In genomic region chr6:72678631-72679030, GRCm38 (mm10) we compare ENCODE assay signal across 8 mouse cellular contexts.
DNase-seq lines count a peak whose midpoint lies in the region; ATAC-seq and TF ChIP-seq lines count a peak whose summit lies in the region.

No protein-coding gene starts in this region.

- no peak overlapping the region for H3K9ac ChIP-seq in midbrain, embryonic 13.5 days (replicated peaks)
- H3K9ac ChIP-seq in stomach, postnatal 0 days (ENCODE audit: low read length), result no peak overlapping the region; the same call in 1 of the 2 replicates

- no peak for TF ChIP-seq EP300 in stomach, postnatal 0 days (optimal IDR thresholded peaks at IDR 0.05)

- ATAC-seq in midbrain, embryonic 13.5 days, result no peak
- no peak for ATAC-seq in stomach, postnatal 0 days (ENCODE audit: low FRiP score, low TSS enrichment)

- H3K27me3 ChIP-seq in midbrain, embryonic 10.5 days (ENCODE audit: low read depth, poor library complexity, severe bottlenecking), result peaks cover 62% of the 10 kb centered on the region
- H3K27me3 ChIP-seq in midbrain, embryonic 13.5 days, result peaks cover 18% of the 10 kb centered on the region
- no peaks in the 10 kb centered on the region for H3K27me3 ChIP-seq in stomach, postnatal 0 days (ENCODE audit: control insufficient read depth, insufficient read depth, low read length)

- H3K36me3 ChIP-seq in midbrain, embryonic 10.5 days, result no peaks in the 10 kb centered on the region
- no peaks in the 10 kb centered on the region for H3K36me3 ChIP-seq in midbrain, embryonic 13.5 days
- H3K36me3 ChIP-seq in stomach, postnatal 0 days (ENCODE audit: control insufficient read depth, insufficient read depth, low read length), result no peaks in the 10 kb centered on the region

- 30% methylated on average over 9 of the region's 9 CpGs for WGBS in midbrain, embryonic 10.5 days
- 35% methylated on average over 9 of the region's 9 CpGs for WGBS in midbrain, embryonic 13.5 days
- 28% methylated on average over 9 of the region's 9 CpGs for WGBS in stomach, postnatal 0 days

- no peak overlapping the region for H3K4me2 ChIP-seq in midbrain, embryonic 13.5 days (replicated peaks)
- no peak overlapping the region for H3K4me2 ChIP-seq in stomach, postnatal 0 days (replicated peaks; ENCODE audit: low read depth)

- DNase-seq in adrenal gland, postnatal 10 days, result peak; percentile 60
- no peak for DNase-seq in adrenal gland, adult 2 months
- DNase-seq in midbrain, embryonic 10.5 days (ENCODE audit: low spot score), result no peak
- peak; percentile 71 to 77 for DNase-seq in kidney, postnatal 36 days
- no peak for DNase-seq in stomach, postnatal 0 days (ENCODE audit: low spot score)
- DNase-seq in retina, embryonic 14.5 days (ENCODE audit: low spot score), result no peak
- DNase-seq in right cerebral cortex, postnatal 10 days (ENCODE audit: low spot score in 2 of 2), result no peak

- no peak for TF ChIP-seq CTCF in stomach, postnatal 0 days (IDR thresholded peaks at IDR 0.05; ENCODE audit: low read depth)

- no peaks in the 10 kb centered on the region for H3K9me3 ChIP-seq in midbrain, embryonic 10.5 days (replicated peaks)
- H3K9me3 ChIP-seq in midbrain, embryonic 13.5 days, result no peaks in the 10 kb centered on the region
- no peaks in the 10 kb centered on the region for H3K9me3 ChIP-seq in stomach, postnatal 0 days (ENCODE audit: control insufficient read depth, low read length)

- H3K4me1 ChIP-seq in midbrain, embryonic 10.5 days, result peaks cover 77% of the 10 kb centered on the region
- peaks cover 29% of the 10 kb centered on the region for H3K4me1 ChIP-seq in midbrain, embryonic 13.5 days (replicated peaks)
- H3K4me1 ChIP-seq in stomach, postnatal 0 days (replicated peaks; ENCODE audit: control insufficient read depth, insufficient read depth), result peaks cover 14% of the 10 kb centered on the region

- H3K27ac ChIP-seq in midbrain, embryonic 10.5 days (replicated peaks), result peak overlapping the region; percentile 90
- no peak overlapping the region for H3K27ac ChIP-seq in midbrain, embryonic 13.5 days
- H3K27ac ChIP-seq in stomach, postnatal 0 days (replicated peaks), result peak overlapping the region; percentile 81

- no peak overlapping the region for H3K4me3 ChIP-seq in midbrain, embryonic 10.5 days
- H3K4me3 ChIP-seq in midbrain, embryonic 13.5 days (replicated peaks), result no peak overlapping the region
- no peak overlapping the region for H3K4me3 ChIP-seq in stomach, postnatal 0 days (ENCODE audit: low read depth, low read length)

Comparison
In these comparisons a context has a peak if more than half of its experiments do, and no peak if none do; other contexts are left out.
1. DNase-seq: peak in adrenal gland, postnatal 10 days (single experiment) and kidney, postnatal 36 days (2 of 2); none in adrenal gland, adult 2 months (single experiment), midbrain, embryonic 10.5 days (single experiment), stomach, postnatal 0 days (single experiment), retina, embryonic 14.5 days (single experiment) and right cerebral cortex, postnatal 10 days (0 of 2).